Mouse (Mus musculus): ENCODE measurements at regions not wholly inside any gene's neighbourhood (a gene's known extent, or its start where the extent isn't known, plus 50 kb on each side); places are given as distances from the start of the nearest gene placed in this dataset.
"Not testable (repeated sequence)": the region's sequence is repeated elsewhere in the genome, so short reads cannot be mapped to it uniquely, and the experiment has no call there.

DNA sequence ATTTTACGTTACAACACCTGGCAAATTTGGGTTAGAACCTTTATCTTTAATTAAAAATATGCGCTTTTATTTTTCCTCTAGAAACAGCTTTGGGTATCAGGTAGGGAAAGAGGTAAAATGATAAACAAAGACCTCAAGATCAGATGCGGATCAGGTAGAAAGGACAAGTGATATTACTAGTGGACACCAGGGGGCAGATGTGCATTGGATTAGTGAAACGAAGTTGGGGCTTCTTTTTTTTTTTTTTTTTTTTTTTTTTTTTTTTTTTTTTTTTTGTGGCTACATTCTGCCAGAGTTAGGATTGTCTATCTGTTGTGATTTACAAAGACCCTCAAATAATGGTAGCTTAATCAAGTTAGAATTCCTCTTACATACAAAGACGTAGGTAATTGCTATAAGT is 153.8 kb downstream of the Cd109 start:
- peak; percentile 36 for DNase-seq

- DNase-seq, result no peak
Measured at GRCm38 (mm10) chr9:78773936-78774335, 158.6 kb downstream of the Cd109 start.

DNA sequence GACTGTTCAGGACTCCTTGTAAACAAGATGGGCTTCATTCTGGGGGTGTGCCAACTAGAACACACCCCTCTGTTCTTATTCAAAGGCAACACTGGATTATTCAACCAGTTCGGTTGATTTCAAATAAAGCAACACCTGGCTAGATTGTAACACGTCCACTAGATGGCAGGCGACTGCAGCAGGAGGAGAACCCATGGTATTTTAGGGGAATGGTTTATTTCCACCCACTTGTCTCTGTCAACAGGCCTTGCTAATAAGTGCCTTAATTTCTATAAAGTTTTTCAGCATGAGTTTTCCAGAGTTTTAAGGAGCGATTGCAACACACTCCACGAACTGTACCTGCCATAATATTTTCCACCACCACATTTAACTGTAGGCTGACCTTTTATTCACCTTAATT is 160.1 kb downstream of the Cd109 start:
- peak; percentile 46 for DNase-seq

- DNase-seq, result no peak
Measured at GRCm38 (mm10) chr9:78780595-78780994, 165.2 kb downstream of the Cd109 start.

- no peak for DNase-seq
Measured at GRCm38 (mm10) chr9:78782297-78782696, 167.0 kb downstream of the Cd109 start.

- no peak for DNase-seq
Measured at GRCm38 (mm10) chr9:78782860-78783259, 167.5 kb downstream of the Cd109 start.

GRCm38 (mm10) chr9:78787866-78788265 is 172.5 kb downstream of the Cd109 start:
- no peak for DNase-seq

DNA sequence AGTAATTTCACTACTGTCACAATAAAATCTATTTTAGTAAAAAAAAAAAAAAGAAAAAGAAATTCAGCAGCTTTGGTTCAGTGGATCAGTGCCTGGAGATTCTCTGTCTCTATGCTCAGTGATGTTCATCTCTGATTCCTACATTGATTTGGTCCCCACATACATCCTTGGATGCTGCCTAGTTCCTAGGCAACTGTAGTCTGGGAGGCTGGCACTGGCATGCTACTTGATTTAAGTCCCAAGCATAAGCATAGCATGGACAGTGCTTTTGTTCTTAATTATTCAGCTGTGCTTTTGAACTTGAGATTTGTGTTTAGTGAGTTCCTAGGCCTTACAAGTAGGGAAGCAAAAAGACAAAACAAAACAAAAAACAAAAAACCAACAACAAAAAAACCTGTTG is 174.4 kb downstream of the Cd109 start:
- no peak for DNase-seq

GRCm38 (mm10) chr9:78790155-78790554 is 174.8 kb downstream of the Cd109 start:
- DNase-seq, result no peak

DNA sequence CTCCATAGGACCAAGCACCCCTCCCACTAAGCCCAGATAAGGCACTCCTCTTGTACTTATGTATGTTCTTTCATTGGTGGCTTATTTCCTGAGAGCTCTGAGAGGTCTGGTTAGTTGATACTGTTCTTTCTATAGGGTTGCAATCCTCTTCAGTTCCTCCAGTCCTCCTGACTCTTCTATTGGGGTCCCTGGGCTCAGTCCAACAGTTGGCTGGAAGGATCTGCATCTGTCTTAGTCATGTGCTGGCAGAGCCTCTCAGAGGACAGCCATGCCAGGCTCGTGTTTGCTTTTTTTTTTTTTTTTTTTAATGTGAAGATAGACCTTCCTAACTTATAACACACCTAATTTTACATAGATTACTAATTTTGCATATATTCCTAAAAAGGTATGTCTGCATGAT is 180.5 kb downstream of the Cd109 start:
- no peak for DNase-seq

GRCm38 (mm10) chr9:78817221-78817620 is 201.9 kb downstream of the Cd109 start:
- DNase-seq, result no peak

DNA sequence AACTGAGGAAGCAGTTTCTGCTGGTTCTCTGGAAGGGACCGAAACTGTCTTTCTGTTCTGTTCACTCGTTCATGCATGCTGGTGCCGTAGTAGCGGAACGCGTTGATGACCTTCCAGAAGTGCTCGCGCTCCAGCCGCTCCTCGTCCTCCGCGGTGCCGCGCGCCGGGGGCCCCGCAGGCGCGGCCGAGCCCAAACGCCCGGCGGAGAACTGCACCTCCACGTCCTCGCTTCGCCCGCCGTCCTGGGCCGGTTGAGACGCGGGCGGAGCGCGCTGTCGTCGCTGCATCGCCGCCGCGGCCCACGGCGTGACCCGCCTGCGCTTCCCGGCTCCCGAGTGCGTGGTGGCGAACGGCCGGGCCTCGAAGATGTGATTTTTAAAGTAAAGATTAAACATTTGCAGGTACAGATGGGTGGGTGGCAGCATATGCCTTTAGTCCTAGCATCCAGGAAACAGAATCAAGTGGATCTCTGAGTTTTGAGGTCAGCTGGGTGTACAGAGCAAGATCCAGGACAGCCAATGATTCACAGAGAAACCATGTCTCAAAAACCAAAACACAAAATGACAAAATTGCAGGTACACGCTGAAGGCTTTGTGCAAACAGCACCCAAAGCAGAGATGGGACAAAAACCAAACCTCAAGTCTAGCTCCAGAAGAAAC is 206.3 kb downstream of the Cd109 start:
- DNase-seq, result not testable (repeated sequence)

DNA sequence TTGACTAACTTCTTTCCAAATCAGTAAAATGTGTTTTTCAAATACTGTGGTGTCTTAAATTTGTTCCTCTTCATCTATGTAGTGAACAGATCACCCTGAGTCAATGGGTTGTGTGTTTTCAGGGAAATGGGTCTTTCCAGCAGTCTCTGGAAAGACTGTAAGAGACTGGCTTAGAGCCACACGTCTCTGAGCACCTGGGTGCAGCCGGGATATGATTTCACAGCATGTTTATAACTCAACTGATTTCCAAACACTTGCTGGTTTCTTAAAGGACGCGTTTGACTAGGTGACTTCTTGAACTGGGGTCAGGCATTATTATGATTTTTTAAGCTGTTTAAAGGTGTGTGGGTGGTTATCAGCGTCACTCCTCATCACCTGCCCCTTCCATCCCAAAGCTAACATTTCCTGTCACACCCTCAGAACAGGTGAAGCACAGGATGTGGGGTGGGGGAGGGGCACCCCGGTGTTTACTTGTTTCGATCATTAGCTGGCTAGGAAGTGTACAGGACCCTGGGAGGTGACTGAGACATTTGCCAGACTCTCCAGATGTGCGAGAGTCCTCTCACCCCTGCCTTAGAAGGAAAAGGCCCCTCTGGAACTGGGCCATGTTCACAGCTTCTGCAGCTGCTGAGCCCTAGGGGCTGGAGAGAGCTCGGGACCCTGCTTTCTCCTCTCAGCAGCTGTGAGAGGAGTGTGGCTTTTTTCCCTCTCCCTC is 229.8 kb downstream of the Cd109 start:
- no peak for DNase-seq

DNA sequence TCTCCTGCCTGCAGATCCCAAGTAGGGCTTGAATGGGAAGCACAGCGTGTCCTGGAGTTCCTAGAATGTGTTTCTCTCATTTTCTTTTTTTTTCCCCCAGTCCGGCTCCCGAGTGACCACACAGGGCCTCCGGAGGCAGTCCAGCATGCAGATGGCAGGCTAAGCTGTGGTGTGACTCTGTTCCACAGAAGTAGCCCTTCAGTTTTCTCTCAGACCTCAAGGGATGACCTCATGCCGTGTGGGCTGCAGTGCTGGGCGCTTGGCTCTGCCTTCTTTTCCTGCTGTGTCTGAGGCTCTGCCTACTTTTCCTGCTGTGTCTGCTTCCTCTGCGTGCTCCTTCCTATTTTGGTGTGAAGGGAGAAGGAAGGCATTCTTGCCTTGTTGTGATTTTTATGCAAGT is 230.8 kb downstream of the Cd109 start:
- no peak for DNase-seq

- no peak for DNase-seq
Measured at GRCm38 (mm10) chr9:78847890-78848563, 232.7 kb downstream of the Cd109 start.

- DNase-seq, result not testable (repeated sequence)
Measured at GRCm38 (mm10) chr9:78848564-78848893, 233.2 kb downstream of the Cd109 start.

DNA sequence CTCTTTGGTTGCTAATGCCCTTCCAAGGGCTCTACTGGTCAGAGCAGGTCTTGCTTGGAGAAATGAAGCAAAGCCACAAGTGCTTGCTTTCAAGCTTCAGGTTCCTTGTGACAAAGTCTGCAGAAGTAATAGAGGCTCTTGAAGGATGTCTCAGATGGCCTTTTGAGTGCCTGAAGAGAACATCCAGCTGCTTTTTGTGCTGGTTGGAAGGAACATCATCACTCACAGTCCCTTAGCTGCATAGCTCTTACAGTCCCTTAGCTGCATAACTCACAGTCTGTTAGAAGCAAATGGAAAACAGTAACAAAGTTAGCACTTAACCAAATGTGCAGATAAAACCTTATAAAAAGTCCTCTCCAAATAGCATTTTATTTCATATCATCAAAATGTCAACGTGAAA is 241.6 kb downstream of the Cd109 start:
- no peak for DNase-seq

DNA sequence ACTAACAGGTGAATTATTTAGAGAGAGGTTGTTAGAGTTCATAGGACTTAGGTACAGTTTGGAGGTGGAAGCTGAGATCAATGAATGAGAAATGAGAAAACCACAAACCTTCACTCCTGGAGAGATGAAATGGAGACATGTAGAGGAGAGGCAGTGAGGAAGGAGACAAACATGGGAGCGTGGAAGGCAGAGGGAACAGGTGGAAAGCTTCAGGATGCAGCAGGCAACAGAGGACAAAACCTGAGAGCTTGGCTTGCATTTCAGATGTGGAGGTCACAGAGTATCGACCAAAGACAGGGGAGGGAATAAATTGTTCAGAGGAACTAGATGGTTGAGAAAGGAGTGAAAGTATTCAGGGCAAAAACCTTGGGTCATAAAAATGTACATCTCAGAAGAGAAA is 244.6 kb downstream of the Cd109 start:
- no peak for DNase-seq

GRCm38 (mm10) chr9:78872561-78872960 is 257.2 kb downstream of the Cd109 start:
- DNase-seq, result no peak

GRCm38 (mm10) chr9:78879955-78880642 is 264.8 kb downstream of the Cd109 start:
- DNase-seq, result peak; percentile 25

DNA sequence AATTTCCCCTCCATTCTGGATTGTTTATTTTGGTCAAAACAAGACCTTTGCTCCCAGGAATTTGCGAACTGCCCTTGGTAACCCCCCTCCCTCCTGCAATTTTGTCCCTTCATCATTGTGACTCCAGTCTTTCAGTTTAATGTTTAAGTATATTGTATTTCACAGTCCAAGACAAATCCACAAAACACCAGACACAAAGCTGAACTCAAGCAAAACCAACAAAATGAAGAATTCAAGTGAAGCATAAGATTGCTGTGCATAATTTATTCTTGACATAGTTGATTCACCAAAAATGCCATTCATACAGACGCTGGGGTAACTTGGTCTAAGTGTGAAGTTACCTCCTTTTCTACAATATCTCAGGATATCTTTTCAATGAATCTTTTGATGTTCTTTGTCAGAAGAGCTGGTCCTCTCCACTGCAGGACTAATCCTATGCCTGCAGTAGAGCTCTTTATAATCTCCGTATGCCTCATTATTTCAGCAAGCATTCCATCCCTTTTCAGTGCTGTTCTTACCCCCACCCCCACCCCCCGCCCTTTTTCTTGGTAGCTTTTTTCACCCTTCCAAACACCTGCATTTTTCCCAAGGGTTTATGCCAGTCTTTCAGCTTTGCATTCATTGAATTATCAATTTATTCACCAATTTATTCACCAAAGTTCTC is 265.4 kb downstream of the Cd109 start:
- DNase-seq, result no peak

GRCm38 (mm10) chr9:78881307-78881790 is 266.0 kb downstream of the Cd109 start:
- no peak for DNase-seq

DNA sequence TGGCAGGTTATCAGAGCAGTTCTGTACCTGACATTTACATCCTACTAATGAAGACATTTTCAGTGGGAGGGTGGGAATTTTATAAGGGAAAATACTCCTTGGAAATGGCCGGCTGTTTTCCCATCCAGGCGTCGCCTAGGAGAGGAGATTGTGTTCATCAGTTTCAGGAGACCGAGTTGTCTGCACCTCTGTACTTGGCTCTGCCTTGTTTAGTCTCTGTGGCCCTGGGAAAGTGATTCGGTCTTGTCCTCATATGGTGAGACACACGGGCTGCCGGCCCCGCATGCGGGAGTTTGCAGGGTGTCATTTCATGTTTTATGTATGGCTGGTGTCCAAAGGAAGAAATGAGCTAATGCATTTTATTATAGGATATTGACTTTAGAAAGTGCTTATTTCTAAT is 287.9 kb downstream of the Cd109 start:
- DNase-seq, result no peak
